Mouse (Mus musculus) embryonic fibroblast, embryonic 13.5 days (primary cell): ENCODE measurements around the gene Traf4. TPM values are rescaled to one million over a fixed set of nuclear protein-coding genes. Genes with fewer than 3 reads are reported as not detected.

Source experiments
- H3K27ac ChIP-seq: 2 replicates; pipeline ENCODE4 v1.5.1; 2012; ENCODE audit warnings: low read length, control low read depth, inconsistent platforms; ENCODE audit not compliant: insufficient read depth
- H3K4me1 ChIP-seq: 2 replicates; pipeline ENCODE4 v1.6.1; 2011; ENCODE audit warnings: low read length; ENCODE audit not compliant: control insufficient read depth, insufficient read depth
- H3K4me3 ChIP-seq: 2 replicates; pipeline ENCODE4 v1.5.1; 2011; ENCODE audit warnings: mild to moderate bottlenecking, control low read depth, low read length; ENCODE audit not compliant: insufficient read depth
- CTCF ChIP-seq: IDR thresholded peaks from 2 replicates; pipeline ENCODE4 v1.5.1; 2011; ENCODE audit warnings: mild to moderate bottlenecking, control low read depth, low read length, moderate library complexity, borderline replicate concordance; ENCODE audit not compliant: insufficient read depth
- POLR2A ChIP-seq: IDR thresholded peaks from 2 replicates; pipeline ENCODE4 v1.6.1; 2011; ENCODE audit warnings: low read depth, mild to moderate bottlenecking, control low read depth, low read length, moderate library complexity
- polyA plus RNA-seq: library from polyadenylated mRNA; stranded (reverse); fragments of >200 nt; gene quantifications from 2 replicates; pipeline ENCODE4 v1.2.4, GENCODE M21; 2011; ENCODE audit warnings: low read depth; ENCODE audit not compliant: missing spikeins, insufficient read length

Traf4 gene
- polyA plus RNA-seq, 1 experiment = 40.5 TPM

GRCm38 (mm10) chr11:78167257-78167959 is 2.0 kb upstream of the Traf4 start:
- no peak for TF ChIP-seq CTCF
- no peak for TF ChIP-seq POLR2A
- peaks cover 10% of the 10 kb centered on the region for H3K4me1 ChIP-seq
- 0 out of 2 replicates have a peak overlapping the region, but pooled peaks have one; percentile 99 for H3K27ac ChIP-seq
- no peak overlapping the region for H3K4me3 ChIP-seq

DNA sequence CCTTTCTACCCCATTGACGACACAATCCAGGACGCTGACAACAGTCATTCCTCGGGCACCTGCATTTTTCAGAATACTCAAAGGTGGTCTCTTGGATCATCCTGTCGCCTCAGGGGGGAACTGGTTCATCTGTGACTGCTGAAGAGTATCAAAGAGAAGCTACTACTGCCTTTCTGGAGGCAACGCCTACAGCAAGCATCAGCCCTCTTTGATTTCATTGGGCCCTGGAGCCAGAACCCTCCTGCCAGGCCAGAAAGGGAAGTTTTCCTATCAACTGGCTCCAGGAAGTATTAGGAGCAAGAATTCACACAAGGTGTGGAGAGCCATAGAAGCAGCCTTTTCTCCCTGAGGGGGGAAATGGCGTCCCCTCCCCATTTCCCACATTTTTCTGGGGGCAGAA is 1.3 kb upstream of the Traf4 start:
- TF ChIP-seq CTCF = no peak
- TF ChIP-seq POLR2A = no peak; the same call in 1 of the 2 replicates
- Histone ChIP-seq H3K4me1 (peaks cover 14% of the 10 kb centered on the region), H3K27ac (peak overlapping the region; percentile 99), H3K4me3 (no peak overlapping the region)

GRCm38 (mm10) chr11:78166161-78166560 is 772 bp upstream of the Traf4 start:
- TF ChIP-seq POLR2A = peak; percentile 24
- no peak for TF ChIP-seq CTCF
- Histone ChIP-seq H3K4me1 (peaks cover 14% of the 10 kb centered on the region), H3K27ac (peak overlapping the region; percentile 99), H3K4me3 (no peak overlapping the region)

DNA sequence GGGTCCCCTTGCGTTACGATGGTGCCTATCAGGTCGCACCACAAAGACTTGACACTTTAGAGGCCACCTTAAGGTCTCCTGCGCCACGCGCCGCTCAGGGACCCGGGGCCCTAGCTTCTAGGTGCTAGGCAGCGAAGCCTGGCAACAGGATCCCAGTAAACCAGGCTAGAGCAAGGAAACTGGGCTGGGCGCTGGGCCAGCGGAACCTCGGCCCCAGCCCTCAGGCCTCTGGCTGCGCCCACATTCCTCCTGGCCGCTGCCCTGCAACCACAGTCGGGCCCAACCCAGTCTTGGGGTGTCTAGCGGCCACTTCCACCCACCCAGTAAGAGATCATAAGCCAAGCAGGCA is 346 bp upstream of the Traf4 start:
- peaks cover 14% of the 10 kb centered on the region for H3K4me1 ChIP-seq
- H3K27ac ChIP-seq = peak overlapping the region; percentile 99
- H3K4me3 ChIP-seq = peak overlapping the region; percentile 32
- TF ChIP-seq POLR2A (peak; percentile 37; the same call in 1 of the 2 replicates), CTCF (no peak)

- TF ChIP-seq POLR2A (no peak), CTCF (no peak)
- H3K4me1 ChIP-seq = peaks cover 14% of the 10 kb centered on the region
- peak overlapping the region; percentile 81 for H3K4me3 ChIP-seq
- H3K27ac ChIP-seq = peak overlapping the region; percentile 65
Measured at GRCm38 (mm10) chr11:78164604-78164923, 825 bp downstream of the Traf4 start.

DNA sequence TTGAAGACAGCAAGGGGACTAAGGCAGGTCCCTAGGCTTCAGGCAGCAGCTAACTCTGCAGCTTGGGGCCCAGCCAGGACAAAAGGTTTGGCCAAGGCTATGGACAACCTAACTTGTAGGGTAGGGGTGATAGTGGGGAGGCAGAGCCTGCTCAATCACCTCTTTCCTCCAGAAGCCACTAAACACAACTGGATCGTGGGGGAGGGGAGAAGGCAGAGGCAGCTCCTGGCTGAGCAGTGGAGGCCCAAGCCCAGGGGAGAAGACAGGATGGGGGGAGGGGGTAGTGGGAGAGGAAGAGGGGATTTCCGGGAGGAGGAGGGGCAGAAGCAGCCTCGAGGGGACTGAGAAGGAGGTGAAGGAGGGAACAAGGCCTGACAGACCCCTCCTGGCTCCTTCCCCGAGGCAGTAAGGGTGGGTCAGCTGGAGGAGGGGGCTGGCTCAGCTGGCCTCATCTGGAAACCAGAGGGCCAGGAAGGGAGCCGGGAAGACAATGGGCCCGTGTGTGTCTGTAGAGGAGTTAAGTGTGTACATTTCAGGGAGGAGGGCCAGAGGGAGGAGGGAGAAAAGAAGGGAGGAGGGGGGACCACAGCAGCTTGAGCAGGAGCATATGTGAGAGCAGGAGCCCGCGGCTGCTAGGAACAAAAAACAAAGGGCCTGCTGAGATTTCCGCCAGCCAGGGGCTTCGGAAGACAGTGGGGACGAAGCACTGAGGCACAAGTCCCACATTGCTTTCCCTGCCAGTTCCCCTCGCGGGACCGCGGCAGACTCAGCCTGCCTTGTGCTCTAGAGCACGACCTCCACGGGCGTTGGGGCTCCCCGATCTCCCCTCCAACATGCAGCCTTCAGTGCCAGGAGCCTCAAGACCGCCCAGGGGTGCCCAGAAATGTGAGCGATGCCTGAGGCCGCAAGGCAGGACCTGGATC is 1.4 kb downstream of the Traf4 start:
- peak overlapping the region; percentile 81 for H3K4me3 ChIP-seq
- TF ChIP-seq POLR2A (peak; percentile 42), CTCF (no peak)
- H3K27ac ChIP-seq = peak overlapping the region; percentile 65
- H3K4me1 ChIP-seq = peaks cover 14% of the 10 kb centered on the region

DNA sequence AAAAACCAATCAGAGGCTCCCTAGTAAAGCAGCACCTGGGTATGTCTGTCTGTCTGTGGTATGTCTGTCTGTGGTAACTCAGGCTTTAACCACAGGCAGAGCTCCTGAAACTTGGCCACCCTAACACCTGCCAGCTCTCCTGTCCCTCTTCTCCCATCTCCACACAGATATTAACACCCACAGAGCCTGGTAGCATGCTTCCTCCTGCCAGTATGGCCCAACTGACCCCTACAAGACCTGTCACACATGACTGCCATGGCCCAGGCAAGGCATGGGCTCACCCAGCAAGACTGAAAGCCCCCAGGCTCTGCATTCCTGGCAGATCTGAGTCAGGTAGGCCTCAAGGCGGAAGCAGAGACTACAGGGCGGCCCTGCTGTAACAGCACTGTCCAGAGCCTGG is 2.3 kb downstream of the Traf4 start:
- no peak for TF ChIP-seq POLR2A
- no peak for TF ChIP-seq CTCF
- Histone ChIP-seq H3K4me1 (peaks cover 14% of the 10 kb centered on the region), H3K4me3 (peak overlapping the region; percentile 81), H3K27ac (peak overlapping the region; percentile 9; the same call in 1 of the 2 replicates)

DNA sequence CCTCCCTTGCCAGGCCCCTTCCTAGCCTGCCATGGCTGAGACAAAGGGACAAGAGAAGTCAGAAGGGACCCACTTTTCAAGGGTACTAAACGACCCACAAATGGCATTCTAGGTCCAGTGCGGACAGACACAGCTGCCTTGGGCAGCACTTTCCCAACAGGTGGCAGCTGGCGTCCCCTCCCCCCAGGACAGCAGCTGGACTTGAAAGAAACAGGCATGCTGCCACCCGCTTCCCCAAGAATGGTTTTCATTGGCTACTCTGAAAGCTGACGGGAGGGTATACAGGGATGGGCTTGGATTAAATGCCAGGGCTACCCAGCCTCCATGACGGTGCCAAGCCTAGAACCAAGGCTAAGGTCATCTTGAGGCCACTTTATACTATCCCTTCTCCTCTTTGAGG is 2.9 kb downstream of the Traf4 start:
- Histone ChIP-seq H3K27ac (no peak overlapping the region), H3K4me1 (peaks cover 14% of the 10 kb centered on the region), H3K4me3 (peak overlapping the region; percentile 81)
- no peak for TF ChIP-seq CTCF
- TF ChIP-seq POLR2A = no peak

GRCm38 (mm10) chr11:78161968-78162367 is 3.4 kb downstream of the Traf4 start:
- H3K4me3 ChIP-seq = no peak overlapping the region
- no peak for TF ChIP-seq CTCF
- TF ChIP-seq POLR2A = no peak
- peaks cover 14% of the 10 kb centered on the region for H3K4me1 ChIP-seq
- H3K27ac ChIP-seq = no peak overlapping the region

DNA sequence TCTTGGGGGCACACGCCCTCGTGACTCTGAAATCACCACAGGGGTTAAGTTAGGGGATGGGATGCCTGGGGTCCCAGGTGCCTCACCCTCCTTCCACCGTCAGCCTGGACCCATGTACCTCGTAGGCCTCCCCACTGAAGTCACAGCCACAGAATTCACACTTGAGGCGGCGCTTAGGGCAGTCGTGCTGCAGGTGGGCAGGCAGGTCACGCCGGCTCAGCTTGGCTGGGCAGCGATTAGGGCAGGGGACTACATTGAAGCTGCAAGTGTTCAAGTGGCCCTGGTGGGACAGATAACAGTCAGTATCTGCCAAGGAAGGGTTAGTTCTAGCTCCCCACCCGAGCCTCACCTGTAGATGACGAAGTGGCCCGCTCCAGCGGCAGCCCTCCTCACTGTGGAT is 4.2 kb downstream of the Traf4 start:
- Histone ChIP-seq H3K4me3 (no peak overlapping the region), H3K27ac (no peak overlapping the region), H3K4me1 (peaks cover 9% of the 10 kb centered on the region; the same call in 1 of the 2 replicates)
- TF ChIP-seq CTCF = no peak
- TF ChIP-seq POLR2A = no peak
